Mouse (Mus musculus): Measurements from ENCODE around the gene Arid4b.
"Not testable (repeated sequence)": the region's sequence is repeated elsewhere in the genome, so short reads cannot be mapped to it uniquely, and the experiment has no call there.

Gene Arid4b

DNA sequence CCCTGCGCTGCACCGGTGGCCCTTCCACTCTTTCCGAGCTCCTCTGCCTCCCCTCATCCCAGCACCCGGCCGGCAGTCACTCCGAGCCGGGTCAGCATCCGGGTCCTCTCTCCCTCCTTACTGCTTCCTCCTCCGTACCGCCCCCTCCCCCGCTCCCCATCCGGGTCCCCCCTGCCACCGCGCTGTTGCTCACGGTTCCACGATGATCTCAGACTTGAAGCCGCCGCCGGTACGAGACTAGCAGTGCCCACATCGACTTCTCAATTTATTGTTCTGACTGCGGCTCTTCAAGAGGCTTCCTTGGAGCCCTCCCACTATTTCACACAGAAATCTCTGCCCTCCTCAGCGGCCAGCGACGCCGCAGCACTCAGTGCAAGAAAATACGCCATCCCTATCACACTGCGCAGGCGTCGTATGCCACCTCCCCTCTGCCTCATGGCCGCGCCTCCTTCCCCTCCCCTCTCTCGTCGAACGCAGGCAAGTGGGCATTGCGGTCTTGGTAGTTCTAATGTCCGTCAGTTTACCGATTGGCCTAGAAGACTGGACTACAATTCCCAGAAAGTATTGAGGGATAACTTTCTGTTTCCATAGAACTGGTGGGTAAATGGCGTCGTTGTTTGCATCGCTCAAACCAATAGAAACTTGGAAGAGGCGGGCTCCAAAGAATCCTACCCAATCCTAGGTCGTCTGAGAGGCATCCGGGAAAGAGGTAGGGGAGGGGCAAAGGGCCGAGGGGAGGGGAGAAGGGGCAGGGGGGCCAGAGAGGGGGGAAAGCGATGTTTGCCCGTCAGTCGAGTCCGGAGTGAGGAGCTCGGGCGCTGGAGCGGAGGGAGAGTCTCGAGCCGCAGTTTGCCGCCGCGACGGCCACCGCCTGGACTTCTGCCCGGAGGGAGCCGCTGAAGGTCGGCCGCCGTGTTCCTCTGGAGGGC is at the start of gene Arid4b, which contains the start of gene Ggps1:
Arid4b (plus strand) TSS at position 220 of the 929 bp plus-strand sequence.
Ggps1 (minus strand) TSS at position 476 of the 929 bp plus-strand sequence.
- peak; percentile 95 for DNase-seq

GRCm38 (mm10) chr13:14014001-14014400 is 49.0 kb upstream of the Arid4b start:
- DNase-seq, result no peak

- DNase-seq, result no peak
These were observed 48.5 kb upstream of the Arid4b start for GRCm38 (mm10) chr13:14014540-14014939.

DNA sequence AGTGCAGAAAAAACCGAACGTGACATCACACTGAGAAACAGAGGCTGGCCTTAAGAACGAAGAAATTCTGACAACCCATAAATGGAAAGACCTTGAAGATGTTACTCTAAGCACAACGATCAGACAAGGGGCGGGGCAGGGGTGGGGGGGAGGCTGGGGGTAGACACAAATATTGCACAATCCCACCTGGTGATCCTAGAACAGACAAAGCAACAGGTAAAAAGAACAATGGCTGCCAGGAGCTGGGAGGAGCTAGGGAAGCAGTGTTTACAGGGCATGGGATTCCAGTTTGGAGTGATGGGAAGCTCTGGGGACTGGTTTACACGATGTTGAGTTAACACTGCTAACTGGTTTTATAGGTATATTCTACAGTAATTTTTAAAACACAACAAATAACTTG is 47.4 kb upstream of the Arid4b start:
- DNase-seq, result no peak

DNA sequence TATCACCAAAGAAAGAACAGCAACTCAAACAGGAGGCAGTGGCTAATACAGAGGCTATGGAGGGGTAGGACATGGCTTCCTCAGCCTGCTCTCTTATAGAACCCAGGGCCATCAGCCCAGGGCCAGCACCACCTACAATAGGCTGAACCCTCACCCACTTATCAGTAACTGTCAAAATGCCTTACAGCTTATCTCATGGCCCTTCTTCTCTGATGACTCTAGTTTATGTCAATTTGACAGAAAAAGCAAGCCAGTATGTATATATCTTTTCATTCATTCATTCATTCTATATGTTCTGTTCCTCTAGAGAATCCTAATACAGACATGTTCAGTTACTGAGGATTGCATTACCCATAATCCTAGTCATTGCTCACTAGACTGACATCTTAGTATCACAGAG is 44.7 kb upstream of the Arid4b start:
- no peak for DNase-seq

GRCm38 (mm10) chr13:14018852-14019251 is 44.2 kb upstream of the Arid4b start:
- no peak for DNase-seq

- not testable (repeated sequence) for DNase-seq
These were observed 41.6 kb upstream of the Arid4b start for GRCm38 (mm10) chr13:14021417-14021816.

DNA sequence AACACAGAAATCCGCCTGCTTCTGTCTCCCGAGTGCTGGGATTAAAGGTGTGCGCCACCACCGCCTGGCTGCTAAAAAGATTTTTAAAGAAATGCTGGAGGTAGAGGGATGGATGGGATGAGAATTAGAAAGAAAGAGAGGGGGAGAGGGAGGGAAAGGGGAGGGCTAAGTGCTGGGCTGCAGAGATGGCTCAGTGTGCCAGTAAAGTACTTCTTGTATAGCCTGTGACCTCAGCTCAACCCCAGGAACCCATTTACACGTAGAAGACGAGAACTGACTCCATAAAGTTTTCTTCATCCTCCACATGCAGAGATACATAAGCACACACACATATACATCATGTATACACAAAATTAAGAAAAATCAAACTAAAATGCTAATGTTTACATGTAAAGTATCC is 37.5 kb upstream of the Arid4b start:
- no peak for DNase-seq

DNA sequence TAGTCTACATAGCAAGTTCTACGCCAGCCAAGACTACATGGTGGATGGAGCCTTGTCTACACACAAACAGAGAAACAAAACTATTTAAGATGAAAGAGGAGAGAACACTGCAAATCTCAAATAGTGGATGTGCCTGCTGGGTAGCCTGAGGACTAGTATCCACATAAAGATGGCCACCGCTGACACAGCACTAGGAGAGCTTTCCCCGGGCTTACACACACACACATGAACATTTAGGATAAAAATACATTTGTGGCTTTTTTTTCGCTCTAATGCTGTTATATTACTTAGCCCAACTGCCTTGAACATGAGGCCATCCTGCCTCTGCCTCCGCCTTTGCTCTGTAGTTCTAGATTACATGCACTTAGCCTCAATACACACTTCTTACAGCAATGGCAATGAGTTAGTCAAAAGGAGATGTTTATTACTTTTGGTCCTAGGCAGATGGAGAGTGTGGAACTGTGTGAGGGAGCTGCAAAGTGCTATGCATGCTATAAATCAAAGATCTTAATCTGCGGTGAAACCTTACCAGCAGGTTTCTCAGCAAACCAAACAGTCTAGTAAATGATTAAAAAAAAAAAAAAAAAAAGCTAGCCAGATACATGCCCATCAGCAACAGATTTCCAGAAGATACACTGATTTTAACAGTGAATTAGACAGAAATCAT is 36.7 kb upstream of the Arid4b start:
- DNase-seq, result no peak

- no peak for DNase-seq
These were observed 29.5 kb upstream of the Arid4b start for GRCm38 (mm10) chr13:14033309-14034072.

- no peak for DNase-seq
These were observed 29.0 kb upstream of the Arid4b start for GRCm38 (mm10) chr13:14034073-14034348.

DNA sequence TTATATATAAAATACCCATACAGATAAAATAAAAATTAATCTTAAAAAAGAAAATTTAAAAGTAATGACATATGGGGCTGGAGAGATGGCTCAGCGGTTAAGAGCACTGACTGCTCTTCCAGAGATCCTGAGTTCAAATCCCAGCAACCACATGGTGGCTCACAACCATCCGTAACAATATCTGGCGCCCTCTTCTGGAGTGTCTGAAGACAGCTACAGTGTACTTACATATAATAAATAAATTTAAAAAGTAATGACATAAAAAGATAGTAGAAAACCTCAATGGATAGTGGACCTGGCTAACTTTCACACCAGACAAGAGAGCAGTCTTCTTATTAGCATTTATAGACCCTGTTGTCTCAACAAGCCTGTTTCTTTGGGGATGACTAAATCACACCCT is 27.7 kb upstream of the Arid4b start:
- not testable (repeated sequence) for DNase-seq

DNA sequence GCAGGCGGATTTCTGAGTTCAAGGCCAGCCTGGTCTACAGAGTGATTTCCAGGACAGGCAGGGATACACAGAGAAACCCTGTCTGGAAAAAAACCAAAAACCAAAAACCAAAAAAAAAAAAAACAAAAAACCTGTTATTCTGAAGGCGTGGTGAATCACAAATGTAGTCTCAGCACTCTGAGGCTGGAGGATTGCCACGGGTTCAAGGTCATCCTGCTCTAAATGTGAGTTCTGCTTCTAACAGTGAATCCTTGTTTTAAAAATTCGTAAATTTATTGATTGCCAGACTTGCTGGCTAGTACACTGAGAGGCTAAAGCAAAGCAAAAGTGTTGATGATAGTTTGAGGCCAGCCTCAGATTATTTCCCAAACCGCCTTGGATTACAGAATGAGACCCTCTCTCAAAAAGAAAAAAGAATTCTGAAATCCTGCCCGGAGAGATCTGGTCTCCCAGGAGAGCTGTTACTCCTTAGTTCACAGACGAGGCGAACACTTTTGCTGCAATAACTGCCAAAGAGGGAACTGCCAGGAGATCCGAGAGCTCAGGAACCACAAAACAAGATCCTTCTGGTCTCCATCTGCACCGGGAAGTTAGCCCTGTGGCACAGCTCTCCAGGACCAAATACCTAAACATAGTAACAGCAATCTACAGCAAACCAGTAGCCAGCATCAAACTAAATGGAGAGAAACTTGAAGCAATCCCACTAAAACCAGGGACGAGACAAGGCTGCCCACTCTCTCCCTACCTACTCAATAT is 27.0 kb upstream of the Arid4b start:
- DNase-seq, result no peak

DNA sequence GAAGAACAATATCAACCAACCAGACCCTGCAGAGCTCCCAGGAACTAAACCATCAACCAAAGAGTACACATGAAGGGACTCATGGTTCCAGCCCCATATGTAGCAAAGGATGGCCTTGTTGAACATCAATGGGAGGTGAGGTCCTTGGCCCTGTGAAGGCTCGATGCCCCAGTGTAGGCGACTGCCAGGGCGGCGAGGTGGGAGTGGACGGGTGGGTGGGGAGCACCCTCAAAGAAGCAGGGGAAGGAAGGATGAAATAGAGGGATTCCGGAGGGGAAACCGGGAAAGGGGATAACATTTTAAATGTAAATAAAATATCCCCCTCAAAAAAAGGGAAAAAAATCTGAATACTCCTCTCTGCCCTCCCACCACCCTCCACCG is 24.1 kb upstream of the Arid4b start:
- no peak for DNase-seq

GRCm38 (mm10) chr13:14039292-14039965 is 23.6 kb upstream of the Arid4b start, which contains the start of gene Tbce:
Gene Tbce, minus strand, starts transcription at chr13:14039638.
- DNase-seq, result peak; percentile 92

GRCm38 (mm10) chr13:14040186-14040585 is 22.8 kb upstream of the Arid4b start:
- DNase-seq, result no peak

GRCm38 (mm10) chr13:14043851-14044250 is 19.2 kb upstream of the Arid4b start:
- DNase-seq, result no peak

GRCm38 (mm10) chr13:14044521-14044920 is 18.5 kb upstream of the Arid4b start:
- DNase-seq, result no peak

GRCm38 (mm10) chr13:14049878-14050277 is 13.2 kb upstream of the Arid4b start:
- no peak for DNase-seq

GRCm38 (mm10) chr13:14056801-14057200 is 6.2 kb upstream of the Arid4b start:
- no peak for DNase-seq

DNA sequence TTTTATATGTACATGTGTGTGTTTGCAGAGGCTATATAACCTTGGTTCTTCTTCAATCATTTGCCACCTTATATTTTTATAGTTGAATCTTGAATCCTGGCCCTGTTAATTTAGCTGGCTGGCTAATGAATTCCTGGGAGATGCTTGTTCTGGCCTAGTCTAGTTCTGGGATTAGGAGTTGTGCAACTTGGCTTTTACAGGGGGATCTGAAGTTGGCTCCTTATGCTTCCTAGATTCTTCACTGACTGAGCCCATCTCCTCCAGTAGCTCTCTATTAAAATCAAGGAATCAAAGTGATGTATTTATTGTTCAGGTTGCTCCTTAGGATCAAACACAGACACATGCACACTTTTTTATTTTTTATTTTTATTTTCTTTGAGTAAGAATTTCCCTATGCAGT is 3.5 kb upstream of the Arid4b start:
- DNase-seq, result no peak
